Mouse (Mus musculus) thymus, postnatal 4 days (tissue): ENCODE data around the gene Spint1.

Source experiments
- DNase-seq: peaks from one replicate; pipeline ENCODE4 v3.0.0; 2021

Spint1 gene

GRCm38 (mm10) chr2:119237210-119237870 lies at the start of gene Spint1:
Gene Spint1, plus strand, starts transcription at chr2:119237362.
- peak; percentile 20 for DNase-seq

GRCm38 (mm10) chr2:119189029-119189710 lies 48.0 kb upstream of the Spint1 start:
- peak; percentile 92 for DNase-seq

- DNase-seq: no peak
Measured at GRCm38 (mm10) chr2:119190969-119191368, 46.2 kb upstream of the Spint1 start.

GRCm38 (mm10) chr2:119194140-119194539 lies 43.0 kb upstream of the Spint1 start:
- no peak for DNase-seq

GRCm38 (mm10) chr2:119196316-119197108 lies 40.6 kb upstream of the Spint1 start:
- no peak for DNase-seq

- DNase-seq: no peak
Measured at GRCm38 (mm10) chr2:119197493-119197892, 39.7 kb upstream of the Spint1 start.

GRCm38 (mm10) chr2:119198049-119198448 lies 39.1 kb upstream of the Spint1 start:
- no peak for DNase-seq

GRCm38 (mm10) chr2:119198934-119199333 lies 38.2 kb upstream of the Spint1 start:
- DNase-seq: no peak

- DNase-seq: no peak
Measured at GRCm38 (mm10) chr2:119202914-119203453, 34.2 kb upstream of the Spint1 start.

- no peak for DNase-seq
Measured at GRCm38 (mm10) chr2:119203871-119204460, 33.2 kb upstream of the Spint1 start.

- DNase-seq: no peak
Measured at GRCm38 (mm10) chr2:119207961-119208343, 29.2 kb upstream of the Spint1 start.

GRCm38 (mm10) chr2:119208344-119209175 lies 28.6 kb upstream of the Spint1 start, which contains the start of the genes Zfyve19 and Dnajc17:
Gene Zfyve19, plus strand, starts transcription at chr2:119208617.
Gene Dnajc17, minus strand, starts transcription at chr2:119208795.
- peak; percentile 94 for DNase-seq

GRCm38 (mm10) chr2:119209176-119209507 lies 28.0 kb upstream of the Spint1 start:
- no peak for DNase-seq

GRCm38 (mm10) chr2:119229775-119230704 lies 7.1 kb upstream of the Spint1 start, which contains the start of gene Ppp1r14d:
Gene Ppp1r14d, minus strand, starts transcription at chr2:119229906.
- DNase-seq: no peak

- DNase-seq: no peak
Measured at GRCm38 (mm10) chr2:119236682-119237209, 416 bp upstream of the Spint1 start.

GRCm38 (mm10) chr2:119237871-119238220 lies 684 bp downstream of the Spint1 start:
- peak; percentile 28 for DNase-seq

- no peak for DNase-seq
Measured at GRCm38 (mm10) chr2:119238671-119239070, 1.5 kb downstream of the Spint1 start.

- DNase-seq: no peak
Measured at GRCm38 (mm10) chr2:119240075-119240818, 3.1 kb downstream of the Spint1 start.

GRCm38 (mm10) chr2:119240819-119241186 lies 3.6 kb downstream of the Spint1 start:
- no peak for DNase-seq

GRCm38 (mm10) chr2:119242548-119242947 lies 5.4 kb downstream of the Spint1 start:
- no peak for DNase-seq
